Mouse (Mus musculus) ovary, postnatal 14 days (tissue): ENCODE measurements around the gene Dock1.

Experiments used
- DNase-seq: peaks from one replicate; pipeline ENCODE4 v3.0.0; 2022; ENCODE audit warnings: low spot score

Gene Dock1

GRCm38 (mm10) chr7:135157571-135157970 lies 487.1 kb downstream of the Dock1 start:
- DNase-seq, result no peak

- DNase-seq, result no peak
Measured at GRCm38 (mm10) chr7:135158381-135158780, 487.9 kb downstream of the Dock1 start.

GRCm38 (mm10) chr7:135159606-135160005 lies 489.2 kb downstream of the Dock1 start:
- DNase-seq, result no peak

- peak; percentile 31 for DNase-seq
Measured at GRCm38 (mm10) chr7:135165155-135165554, 494.7 kb downstream of the Dock1 start.

- no peak for DNase-seq
Measured at GRCm38 (mm10) chr7:135169936-135170335, 499.5 kb downstream of the Dock1 start.

GRCm38 (mm10) chr7:135172219-135172618 lies 501.8 kb downstream of the Dock1 start:
- no peak for DNase-seq

GRCm38 (mm10) chr7:135194190-135194589 lies 523.7 kb downstream of the Dock1 start:
- DNase-seq, result no peak

GRCm38 (mm10) chr7:135195631-135196030 lies 525.2 kb downstream of the Dock1 start:
- DNase-seq, result no peak

- DNase-seq, result no peak
Measured at GRCm38 (mm10) chr7:135196828-135197227, 526.4 kb downstream of the Dock1 start.

GRCm38 (mm10) chr7:135203920-135204319 lies 533.5 kb downstream of the Dock1 start:
- DNase-seq, result peak; percentile 8

- DNase-seq, result no peak
Measured at GRCm38 (mm10) chr7:135205111-135205510, 534.7 kb downstream of the Dock1 start.

- DNase-seq, result no peak
Measured at GRCm38 (mm10) chr7:135208947-135209567, 538.6 kb downstream of the Dock1 start.

- no peak for DNase-seq
Measured at GRCm38 (mm10) chr7:135210296-135210695, 539.8 kb downstream of the Dock1 start.

GRCm38 (mm10) chr7:135210831-135211230 lies 540.4 kb downstream of the Dock1 start:
- no peak for DNase-seq

GRCm38 (mm10) chr7:135212505-135212904 lies 542.1 kb downstream of the Dock1 start:
- DNase-seq, result peak; percentile 14

GRCm38 (mm10) chr7:135221475-135221874 lies 551.0 kb downstream of the Dock1 start:
- DNase-seq, result no peak
